Mouse (Mus musculus) G1E (cell line): ENCODE measurements around the gene Cdc42bpb. TPM values are rescaled to one million over a fixed set of nuclear protein-coding genes. Genes with fewer than 3 reads are reported as not detected.

ENCODE experiments used
- ATAC-seq: 2 replicates; pipeline ENCODE4 v1.8.0; 2016; ENCODE audit warnings: mild to moderate bottlenecking; ENCODE audit not compliant: insufficient number of reproducible peaks, poor library complexity, low FRiP score, severe bottlenecking; ENCODE audit errors: extremely low read depth
- DNase-seq: peaks from one replicate; pipeline ENCODE4 v3.0.0; 2012; ENCODE audit warnings: low spot score
- H3K27me3 ChIP-seq: 2 replicates; pipeline ENCODE4 v1.6.1; 2012; ENCODE audit warnings: mild to moderate bottlenecking, low read length, inconsistent platforms; ENCODE audit not compliant: insufficient read depth
- H3K36me3 ChIP-seq: replicated peaks from 2 replicates; pipeline ENCODE3; 2012; ENCODE audit warnings: mild to moderate bottlenecking, inconsistent platforms
- H3K4me1 ChIP-seq: 2 replicates; pipeline ENCODE4 v1.6.1; 2012; ENCODE audit warnings: low read depth, low read length, inconsistent platforms, mixed read lengths; ENCODE audit not compliant: insufficient read depth
- H3K4me3 ChIP-seq: 2 replicates; pipeline ENCODE4 v1.5.1; 2012; ENCODE audit warnings: low read depth, mild to moderate bottlenecking, inconsistent platforms, low read length, moderate library complexity, mixed read lengths
- H3K9me3 ChIP-seq: replicated peaks from 2 replicates; pipeline ENCODE4 v1.6.1; 2012; ENCODE audit warnings: inconsistent platforms
- CTCF ChIP-seq: IDR thresholded peaks from 2 replicates; pipeline ENCODE4 v1.5.1; 2012; ENCODE audit warnings: low read depth, low read length, inconsistent platforms, mixed read lengths
- GATA1 ChIP-seq: IDR thresholded peaks from 2 replicates; pipeline ENCODE4 v1.6.1; 2012; ENCODE audit warnings: borderline replicate concordance, low read length, inconsistent platforms, mixed read lengths
- GATA2 ChIP-seq: IDR thresholded peaks from 2 replicates; pipeline ENCODE4 v1.6.1; 2012; ENCODE audit warnings: low read depth, low read length, inconsistent platforms, borderline replicate concordance
- POLR2AphosphoS5 ChIP-seq: IDR thresholded peaks from 2 replicates; pipeline ENCODE4 v1.6.1; 2012; ENCODE audit warnings: low read depth, low read length, inconsistent platforms; ENCODE audit not compliant: insufficient replicate concordance
- TAL1 ChIP-seq: conservative IDR thresholded peaks from 2 replicates; pipeline ENCODE4 v1.6.1; 2012; ENCODE audit warnings: low read depth, low read length, inconsistent platforms, mixed read lengths
- polyA plus RNA-seq: library from polyadenylated mRNA; stranded (reverse); fragments of >175 nt; gene quantifications from 2 replicates; pipeline ENCODE4 v1.2.3, GENCODE M21; 2012
- total RNA-seq, 2 experiments: library from RNA; stranded (forward) in 1 of 2; stranded (reverse) in 1 of 2; fragments of 200-1000 nt in 1 of 2; fragments of >200 nt in 1 of 2; fragmentation: Nextera tagmentation in 1 of 2; gene quantifications; 2 replicates each; pipeline ENCODE4 v1.2.3; 2014 to 2017

The Cdc42bpb gene
- total and polyA plus RNA-seq, 3 experiments = not detected

- TF ChIP-seq POLR2AphosphoS5 (no peak), GATA1 (no peak), GATA2 (no peak), CTCF (no peak), TAL1 (no peak)
- ATAC-seq (no peak), DNase-seq (no peak)
- peak overlapping the region; percentile 40; the same call in 1 of the 2 replicates for H3K4me3 ChIP-seq
- peaks cover 6% of the 10 kb centered on the region; the same call in 1 of the 2 replicates for H3K27me3 ChIP-seq
- H3K9me3 ChIP-seq = peaks cover 18% of the 10 kb centered on the region
- no peaks in the 10 kb centered on the region for H3K4me1 ChIP-seq
- H3K36me3 ChIP-seq = no peaks in the 10 kb centered on the region
Measured at GRCm38 (mm10) chr12:111376826-111377331, 639 bp downstream of the Cdc42bpb start.

DNA sequence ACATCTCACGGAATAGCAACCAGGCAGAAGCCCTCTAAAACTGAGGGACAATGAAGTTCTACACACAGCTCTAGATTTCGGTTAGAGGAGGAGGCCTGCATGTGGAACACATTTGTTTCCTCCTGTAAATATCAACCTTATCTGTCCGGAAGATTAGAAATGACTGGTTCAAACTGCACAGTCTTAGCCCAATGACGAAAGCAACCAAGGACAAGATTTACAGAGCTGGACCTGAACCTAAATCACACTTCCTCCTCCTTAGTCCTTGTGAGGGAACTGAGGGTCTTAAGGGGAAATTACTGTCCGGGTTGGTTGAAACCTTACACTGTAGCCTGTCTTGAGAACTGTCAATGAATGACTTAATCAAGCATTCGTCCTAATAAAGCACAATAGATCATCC is 1.5 kb downstream of the Cdc42bpb start:
- ATAC-seq = no peak
- Histone ChIP-seq H3K27me3 (peaks cover 9% of the 10 kb centered on the region; the same call in 1 of the 2 replicates), H3K9me3 (peaks cover 18% of the 10 kb centered on the region), H3K4me3 (no peak overlapping the region), H3K4me1 (no peaks in the 10 kb centered on the region), H3K36me3 (no peaks in the 10 kb centered on the region)
- TF ChIP-seq GATA2 (no peak), GATA1 (no peak), CTCF (no peak), TAL1 (no peak), POLR2AphosphoS5 (no peak)
- DNase-seq = no peak

GRCm38 (mm10) chr12:111375559-111375958 is 2.0 kb downstream of the Cdc42bpb start:
- peaks cover 11% of the 10 kb centered on the region for H3K27me3 ChIP-seq

GRCm38 (mm10) chr12:111374727-111375126 is 2.8 kb downstream of the Cdc42bpb start:
- DNase-seq = no peak
- no peak for TF ChIP-seq GATA1
- no peak for TF ChIP-seq GATA2
- no peak for TF ChIP-seq TAL1
- Histone ChIP-seq H3K27me3 (peaks cover 11% of the 10 kb centered on the region), H3K36me3 (no peaks in the 10 kb centered on the region), H3K4me1 (no peaks in the 10 kb centered on the region), H3K4me3 (no peak overlapping the region), H3K9me3 (peaks cover 18% of the 10 kb centered on the region)
- no peak for ATAC-seq

More at GRCm38 (mm10) chr12:111375559-111375958, 2.0 kb downstream of the Cdc42bpb start:
- DNase-seq = no peak
- no peak overlapping the region for H3K4me3 ChIP-seq
- no peaks in the 10 kb centered on the region for H3K4me1 ChIP-seq
- no peak for ATAC-seq
- H3K36me3 ChIP-seq = no peaks in the 10 kb centered on the region
- H3K9me3 ChIP-seq = peaks cover 18% of the 10 kb centered on the region
- TF ChIP-seq GATA2 (no peak), CTCF (no peak), POLR2AphosphoS5 (no peak), GATA1 (no peak), TAL1 (no peak)

DNA sequence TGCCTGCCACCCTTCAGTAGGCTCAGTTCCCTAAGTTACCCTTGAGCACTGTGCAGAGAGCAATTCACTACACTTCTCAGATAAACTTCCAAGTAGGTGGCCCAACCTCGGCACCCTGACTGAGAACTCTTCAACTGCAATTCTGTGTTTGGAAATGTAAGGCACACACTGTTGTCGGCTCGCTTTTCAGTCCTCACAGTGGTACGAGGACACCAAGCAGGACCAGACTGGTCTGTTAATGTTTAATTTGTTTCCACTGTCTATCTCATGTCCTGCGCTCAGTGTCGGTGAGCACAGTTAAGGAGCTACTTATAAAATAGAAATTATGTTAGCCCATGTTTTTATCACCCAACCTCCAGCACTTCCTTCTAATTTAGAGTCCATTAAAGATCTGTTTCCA is 4.1 kb downstream of the Cdc42bpb start:
- no peak for TF ChIP-seq TAL1
- H3K4me1 ChIP-seq = no peaks in the 10 kb centered on the region

GRCm38 (mm10) chr12:111371905-111372304 is 5.6 kb downstream of the Cdc42bpb start:
- TF ChIP-seq GATA1 = no peak
- TF ChIP-seq GATA2 = no peak
- no peak for TF ChIP-seq TAL1
- no peak for TF ChIP-seq CTCF
- TF ChIP-seq POLR2AphosphoS5 = no peak
- no peak overlapping the region for H3K4me3 ChIP-seq
- ATAC-seq (no peak), DNase-seq (no peak)
- H3K27me3 ChIP-seq = peaks cover 20% of the 10 kb centered on the region
- no peaks in the 10 kb centered on the region for H3K36me3 ChIP-seq
- H3K9me3 ChIP-seq = peaks cover 4% of the 10 kb centered on the region
- H3K4me1 ChIP-seq = peaks cover 2% of the 10 kb centered on the region; the same call in 1 of the 2 replicates

More for the DNA sequence above, 4.1 kb downstream of the Cdc42bpb start:
- Histone ChIP-seq H3K4me3 (no peak overlapping the region), H3K9me3 (peaks cover 18% of the 10 kb centered on the region), H3K27me3 (peaks cover 16% of the 10 kb centered on the region), H3K36me3 (no peaks in the 10 kb centered on the region)
- no peak for ATAC-seq
- no peak for DNase-seq

GRCm38 (mm10) chr12:111370249-111370648 is 7.3 kb downstream of the Cdc42bpb start:
- no peaks in the 10 kb centered on the region for H3K36me3 ChIP-seq
- peaks cover 21% of the 10 kb centered on the region for H3K27me3 ChIP-seq
- no peak for DNase-seq
- H3K4me1 ChIP-seq = peaks cover 2% of the 10 kb centered on the region; the same call in 1 of the 2 replicates
- H3K9me3 ChIP-seq = no peaks in the 10 kb centered on the region
- no peak for ATAC-seq
- TF ChIP-seq POLR2AphosphoS5 (no peak), CTCF (no peak), GATA1 (no peak), GATA2 (no peak), TAL1 (no peak)
- H3K4me3 ChIP-seq = no peak overlapping the region
